Mouse (Mus musculus) bone marrow macrophage, adult 2 months (primary cell): ENCODE data around the gene Unc5a.

Experiments
- CTCF ChIP-seq: IDR thresholded peaks from 2 replicates; pipeline ENCODE4 v1.5.1; 2012; ENCODE audit warnings: low read depth, mild to moderate bottlenecking, low read length, moderate library complexity
- POLR2A ChIP-seq: IDR thresholded peaks from 2 replicates; pipeline ENCODE4 v1.6.1; 2012; ENCODE audit warnings: mild to moderate bottlenecking, low read depth, low read length, borderline replicate concordance

- TF ChIP-seq POLR2A (no peak), CTCF (no peak)
Measured at GRCm38 (mm10) chr13:54930123-54930522, 19.1 kb upstream of the Unc5a start.
